Comparison of ENCODE assay signal across 29 mouse cellular contexts in genomic region chr14:22473451-22473850, GRCm38 (mm10).
DNase-seq lines count a peak whose midpoint lies in the region; ATAC-seq lines count a peak whose summit lies in the region.
"Had no signal": no experiment of that assay in that cellular context is flagged by ENCODE, and none has a peak within 500 bp of the region (broad histone marks: within the 10 kb centered on the region; RNA-seq: fewer than 3 reads in every experiment).

No protein-coding gene starts in this region.

- H3K4me1 ChIP-seq in kidney, embryonic 15.5 days, result peaks cover 20% of the 10 kb centered on the region
- H3K4me1 ChIP-seq: embryonic facial prominence, embryonic 12.5 days; liver, embryonic 15.5 days had no signal

- H3K27ac ChIP-seq in kidney, embryonic 15.5 days, result no peak overlapping the region
- H3K27ac ChIP-seq: embryonic facial prominence, embryonic 12.5 days; hindbrain, embryonic 14.5 days; limb, embryonic 12.5 days; liver, embryonic 15.5 days had no signal

- no peak overlapping the region for H3K4me2 ChIP-seq in kidney, embryonic 15.5 days
- H3K4me2 ChIP-seq: embryonic facial prominence, embryonic 12.5 days; heart, embryonic 11.5 days; hindbrain, embryonic 14.5 days; limb, embryonic 12.5 days; liver, embryonic 15.5 days; lung, embryonic 14.5 days had no signal

- H3K36me3 ChIP-seq in kidney, embryonic 15.5 days, result no peaks in the 10 kb centered on the region
- H3K36me3 ChIP-seq: embryonic facial prominence, embryonic 12.5 days; limb, embryonic 12.5 days; liver, embryonic 15.5 days had no signal

- WGBS in kidney, embryonic 15.5 days, result 26% methylated on average over 7 of the region's 7 CpGs

- no peaks in the 10 kb centered on the region for H3K27me3 ChIP-seq in kidney, embryonic 15.5 days
- H3K27me3 ChIP-seq: CH12.LX; embryonic facial prominence, embryonic 12.5 days; liver, embryonic 15.5 days had no signal

- DNase-seq in embryo, embryonic 10 days (ENCODE audit: low spot score), result peak; percentile 17
- DNase-seq in embryo, embryonic 10.5 days (ENCODE audit: low spot score), result no peak
- no peak for DNase-seq in kidney, adult 9 months
- DNase-seq in kidney, postnatal 4 days, result peak; percentile 46 to 50
- no peak for DNase-seq in kidney, postnatal 36 days
- peak; percentile 17 for DNase-seq in retina, postnatal 1 day
- DNase-seq in retina, embryonic 14.5 days (ENCODE audit: low spot score), result no peak
- DNase-seq: adrenal gland, adult 2 months; adrenal gland, postnatal 36 days; cerebellum, adult 18-20 months; cerebellum, postnatal 10 days; gastrocnemius, postnatal 25 days; heart, adult 18-20 months; heart, postnatal 4 days; layer of hippocampus, postnatal 36 days; lung, embryonic 14.5 days; lung, postnatal 14 days; thymus, adult 2 months; thymus, postnatal 36 days had no signal

- no peak overlapping the region for H3K4me3 ChIP-seq in kidney, embryonic 15.5 days (replicated peaks)
- H3K4me3 ChIP-seq: embryonic facial prominence, embryonic 12.5 days; limb, embryonic 12.5 days; liver, embryonic 15.5 days had no signal

- H3K9ac ChIP-seq in kidney, embryonic 15.5 days, result no peak overlapping the region
- H3K9ac ChIP-seq: embryonic facial prominence, embryonic 12.5 days; hindbrain, embryonic 14.5 days; limb, embryonic 12.5 days; liver, embryonic 15.5 days; lung, embryonic 14.5 days had no signal

- 0 out of 2 replicates have a peak, but pooled peaks have one; percentile 43 for ATAC-seq in kidney, embryonic 15.5 days (replicated peaks; ENCODE audit: low FRiP score)
- ATAC-seq: activated CD4-positive, CD25-positive, alpha-beta regulatory T cell, adult 4 months; forebrain, embryonic 14.5 days; inflammation-experienced regulatory T-cells, adult 6 months had no signal

- H3K9me3 ChIP-seq in kidney, embryonic 15.5 days (replicated peaks), result no peaks in the 10 kb centered on the region
- H3K9me3 ChIP-seq: embryonic facial prominence, embryonic 12.5 days; limb, embryonic 12.5 days; liver, embryonic 15.5 days had no signal

Comparison
In these comparisons a context has a peak if more than half of its experiments do, and no peak if none do; other contexts are left out.
1. DNase-seq: peak in embryo, embryonic 10 days (single experiment), kidney, postnatal 4 days (2 of 2) and retina, postnatal 1 day (single experiment); none in embryo, embryonic 10.5 days (single experiment), kidney, adult 9 months (single experiment), kidney, postnatal 36 days (0 of 2) and retina, embryonic 14.5 days (single experiment).